Mouse (Mus musculus) forebrain, embryonic 11.5 days (tissue): ENCODE results near the gene Otulinl. TPM values are rescaled to one million over a fixed set of nuclear protein-coding genes. Genes with fewer than 3 reads are reported as not detected.

ENCODE experiments used
- ATAC-seq: fragments of 200-750 bp; cut with Nextera tagmentation; replicated peaks from 2 replicates; pipeline ENCODE4 v1.8.0; 2017; ENCODE audit warnings: moderate TSS enrichment; ENCODE audit not compliant: low FRiP score
- DNase-seq: peaks from one replicate; pipeline ENCODE4 v3.0.0-alpha.2; 2017; ENCODE audit warnings: low spot score
- H3K27ac ChIP-seq: fragments of 300-500 bp; sonication (generic); 2 replicates; pipeline ENCODE4 v1.5.1; 2014; ENCODE audit warnings: low read depth, low read length
- H3K27me3 ChIP-seq: fragments of 300-500 bp; sonication (generic); 2 replicates; pipeline ENCODE4 v1.6.1; 2014; ENCODE audit warnings: mild to moderate bottlenecking, low read length, mixed read lengths; ENCODE audit not compliant: control insufficient read depth, insufficient read depth
- H3K36me3 ChIP-seq: fragments of 300-500 bp; sonication (generic); 2 replicates; pipeline ENCODE4 v1.6.1; 2014; ENCODE audit warnings: mild to moderate bottlenecking, low read length, moderate library complexity, mixed read lengths; ENCODE audit not compliant: control insufficient read depth, insufficient read depth
- H3K4me1 ChIP-seq: fragments of 300-500 bp; sonication (generic); replicated peaks from 2 replicates; pipeline ENCODE4 v1.6.1; 2014; ENCODE audit warnings: low read length, mixed read lengths; ENCODE audit not compliant: control insufficient read depth, insufficient read depth
- H3K4me2 ChIP-seq: fragments of 300-500 bp; sonication (generic); 2 replicates; pipeline ENCODE4 v1.6.1; 2014; ENCODE audit warnings: low read depth, mild to moderate bottlenecking, low read length, moderate library complexity, mixed read lengths; ENCODE audit not compliant: severe bottlenecking
- H3K4me3 ChIP-seq: fragments of 300-500 bp; sonication (generic); 2 replicates; pipeline ENCODE4 v1.5.1; 2014; ENCODE audit warnings: low read depth, low read length
- H3K9ac ChIP-seq: fragments of 300-500 bp; sonication (generic); 2 replicates; pipeline ENCODE4 v1.6.1; 2014; ENCODE audit warnings: low read length
- H3K9me3 ChIP-seq: fragments of 300-500 bp; sonication (generic); 2 replicates; pipeline ENCODE4 v1.6.1; 2016; ENCODE audit warnings: low read length, mixed read lengths; ENCODE audit not compliant: control insufficient read depth
- WGBS: fragments of 180-500 bp; shearing (Covaris S2); extraction: QIAGEN DNeasy Blood & Tissue Kit; methylation state at CpG from one replicate; pipeline ENCODE4 v1.1.7; 2014; 5-methylcytosine and 5-hydroxymethylcytosine counted together
- polyA plus RNA-seq: library from polyadenylated mRNA; unstranded; fragments of >200 nt; fragmentation: Nextera tagmentation; extraction: Ambion mirVana; gene quantifications from 2 replicates; pipeline ENCODE4 v1.2.1, GENCODE M21; 2014

Gene Otulinl
- polyA plus RNA-seq, 1 experiment from 2014 or later = 9.4 TPM

- Histone ChIP-seq H3K36me3 (no peaks in the 10 kb centered on the region), H3K9ac (no peak overlapping the region), H3K9me3 (no peaks in the 10 kb centered on the region), H3K27me3 (no peaks in the 10 kb centered on the region), H3K4me1 (no peaks in the 10 kb centered on the region), H3K4me3 (no peak overlapping the region), H3K4me2 (no peak overlapping the region), H3K27ac (no peak overlapping the region)
- no peak for DNase-seq
- 90% methylated on average over 9 of the region's 9 CpGs for WGBS
- no peak for ATAC-seq
Measured at GRCm38 (mm10) chr15:27710698-27711097, 29.3 kb upstream of the Otulinl start.

- H3K9me3 ChIP-seq = no peaks in the 10 kb centered on the region
- H3K4me1 ChIP-seq = no peaks in the 10 kb centered on the region
- no peak overlapping the region for H3K27ac ChIP-seq
- 93% methylated on average over 7 of the region's 7 CpGs for whole genome bisulfite sequencing
- H3K36me3 ChIP-seq = no peaks in the 10 kb centered on the region
- H3K4me2 ChIP-seq = no peak overlapping the region
- H3K9ac ChIP-seq = no peak overlapping the region
- DNase-seq (no peak), ATAC-seq (no peak)
- no peak overlapping the region for H3K4me3 ChIP-seq
- no peaks in the 10 kb centered on the region for H3K27me3 ChIP-seq
Measured at GRCm38 (mm10) chr15:27708968-27709612, 27.7 kb upstream of the Otulinl start.

GRCm38 (mm10) chr15:27708499-27708898 is 27.1 kb upstream of the Otulinl start:
- DNase-seq (no peak), ATAC-seq (no peak)
- Histone ChIP-seq H3K27me3 (no peaks in the 10 kb centered on the region), H3K9ac (no peak overlapping the region), H3K4me1 (no peaks in the 10 kb centered on the region), H3K4me2 (no peak overlapping the region), H3K9me3 (no peaks in the 10 kb centered on the region), H3K4me3 (no peak overlapping the region), H3K36me3 (no peaks in the 10 kb centered on the region), H3K27ac (no peak overlapping the region)
- 92% methylated on average over 3 of the region's 3 CpGs for WGBS

GRCm38 (mm10) chr15:27702972-27703313 is 21.6 kb upstream of the Otulinl start:
- H3K27ac ChIP-seq = no peak overlapping the region

GRCm38 (mm10) chr15:27702031-27702971 is 20.9 kb upstream of the Otulinl start:
- H3K27me3 ChIP-seq = no peaks in the 10 kb centered on the region
- no peak overlapping the region for H3K27ac ChIP-seq
- 45% methylated on average over 11 of the region's 11 CpGs for WGBS
- H3K4me1 ChIP-seq = peaks cover 3% of the 10 kb centered on the region; the same call in 1 of the 2 replicates
- no peak overlapping the region; the same call in 1 of the 2 replicates for H3K9ac ChIP-seq
- DNase-seq (no peak), ATAC-seq (no peak)
- no peaks in the 10 kb centered on the region for H3K36me3 ChIP-seq
- no peaks in the 10 kb centered on the region for H3K9me3 ChIP-seq
- no peak overlapping the region for H3K4me3 ChIP-seq
- no peak overlapping the region for H3K4me2 ChIP-seq

More at GRCm38 (mm10) chr15:27702972-27703313, 21.6 kb upstream of the Otulinl start:
- no peaks in the 10 kb centered on the region for H3K27me3 ChIP-seq
- H3K9ac ChIP-seq = no peak overlapping the region; the same call in 1 of the 2 replicates
- H3K4me2 ChIP-seq = no peak overlapping the region
- DNase-seq = no peak
- H3K4me3 ChIP-seq = no peak overlapping the region
- H3K4me1 ChIP-seq = peaks cover 3% of the 10 kb centered on the region; the same call in 1 of the 2 replicates
- ATAC-seq = no peak
- 22% methylated on average over 1 of the region's 1 CpGs for WGBS
- no peaks in the 10 kb centered on the region for H3K36me3 ChIP-seq
- H3K9me3 ChIP-seq = no peaks in the 10 kb centered on the region

GRCm38 (mm10) chr15:27697632-27698031 is 16.3 kb upstream of the Otulinl start:
- no peak overlapping the region for H3K4me2 ChIP-seq
- H3K4me1 ChIP-seq = peaks cover 2% of the 10 kb centered on the region; the same call in 1 of the 2 replicates
- no peaks in the 10 kb centered on the region for H3K36me3 ChIP-seq
- H3K27ac ChIP-seq = no peak overlapping the region
- H3K9me3 ChIP-seq = no peaks in the 10 kb centered on the region
- WGBS = 90% methylated on average over 5 of the region's 5 CpGs
- H3K27me3 ChIP-seq = no peaks in the 10 kb centered on the region
- no peak overlapping the region for H3K4me3 ChIP-seq
- H3K9ac ChIP-seq = no peak overlapping the region
- ATAC-seq (no peak), DNase-seq (no peak)

GRCm38 (mm10) chr15:27693235-27693634 is 11.9 kb upstream of the Otulinl start:
- WGBS = 94% methylated on average over 10 of the region's 10 CpGs
- Histone ChIP-seq H3K36me3 (no peaks in the 10 kb centered on the region), H3K4me2 (no peak overlapping the region), H3K4me1 (no peaks in the 10 kb centered on the region), H3K4me3 (no peak overlapping the region), H3K27ac (no peak overlapping the region), H3K27me3 (no peaks in the 10 kb centered on the region), H3K9me3 (no peaks in the 10 kb centered on the region), H3K9ac (no peak overlapping the region)
- no peak for DNase-seq
- ATAC-seq = no peak

GRCm38 (mm10) chr15:27692161-27692560 is 10.8 kb upstream of the Otulinl start:
- Histone ChIP-seq H3K4me2 (no peak overlapping the region), H3K36me3 (no peaks in the 10 kb centered on the region), H3K4me3 (no peak overlapping the region), H3K4me1 (no peaks in the 10 kb centered on the region), H3K27me3 (no peaks in the 10 kb centered on the region), H3K9me3 (no peaks in the 10 kb centered on the region), H3K9ac (no peak overlapping the region), H3K27ac (no peak overlapping the region)
- DNase-seq = no peak
- 74% methylated on average over 7 of the region's 7 CpGs for WGBS
- ATAC-seq = no peak
